Mouse (Mus musculus) inflammation-experienced regulatory T-cells, adult 6 months (primary cell): ENCODE measurements around the gene Vps8. TPM values are rescaled to one million over a fixed set of nuclear protein-coding genes. Genes with fewer than 3 reads are reported as not detected.
A peak's percentile ranks its signal among the peaks of the same experiment; 100 is the strongest.

Experiments
- ATAC-seq: one replicate; pipeline ENCODE4 v1.8.0; 2017
- polyA plus RNA-seq, 3 experiments: library from polyadenylated mRNA; unstranded; fragments of 100-300 nt; shearing (Covaris generic); gene quantifications; one replicate each; pipeline ENCODE4 v1.2.1; 2017

Gene Vps8
- polyA plus RNA-seq, 3 experiments from 2014 or later = 9.4 to 15.8 (median 12.9) TPM

DNA sequence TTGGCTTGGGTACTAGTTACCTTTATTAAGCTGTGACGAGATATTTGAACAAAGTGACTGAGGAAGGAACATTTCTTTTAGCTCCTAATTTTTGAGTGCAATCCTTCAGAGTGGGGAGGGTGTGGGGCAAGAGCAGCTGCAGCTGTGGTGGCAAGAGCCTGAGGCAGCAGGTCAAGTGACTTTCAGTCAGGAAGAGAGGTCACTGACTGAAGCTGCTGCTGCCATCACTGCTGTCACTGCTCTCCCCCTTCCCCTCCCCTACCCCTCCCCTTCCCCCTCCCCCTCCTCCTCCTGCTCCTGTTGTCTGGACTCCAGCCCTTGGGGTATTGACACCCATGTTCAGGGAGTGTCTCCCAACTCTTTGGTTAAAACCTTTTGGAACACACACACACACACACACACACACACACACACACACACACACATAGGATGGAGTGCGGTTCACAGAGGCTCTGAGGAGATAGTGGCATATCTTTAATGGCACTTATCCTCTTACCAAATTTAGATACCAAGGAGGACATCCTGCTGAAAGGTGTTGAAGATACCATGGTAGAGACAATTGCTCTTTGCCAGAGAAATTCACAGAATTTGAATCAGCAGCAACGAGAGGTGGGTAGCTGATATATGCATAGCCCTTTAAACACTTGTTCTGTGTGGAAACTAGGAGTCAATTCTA lies 139.8 kb downstream of the Vps8 start:
- ATAC-seq = no peak

DNA sequence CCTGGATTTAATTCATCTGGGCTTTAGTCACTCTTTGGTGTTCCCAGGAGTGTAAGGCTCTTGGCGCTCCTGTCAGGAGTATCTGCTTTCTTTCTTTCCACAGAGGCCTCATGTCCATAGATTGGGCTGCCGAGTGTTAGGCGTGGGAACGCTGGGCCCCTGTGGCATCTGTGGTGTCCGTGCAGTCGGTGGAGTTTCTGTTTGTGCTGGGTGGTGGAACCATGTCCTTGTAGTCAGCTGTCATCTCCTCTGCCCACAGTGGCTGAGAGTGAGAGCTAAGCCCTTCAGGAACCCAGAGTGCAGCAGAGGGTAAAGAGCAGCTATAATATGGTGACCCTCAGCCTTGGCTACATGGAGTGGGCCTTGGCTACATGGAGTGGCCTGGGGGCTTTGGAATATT lies 140.4 kb downstream of the Vps8 start:
- no peak for ATAC-seq

DNA sequence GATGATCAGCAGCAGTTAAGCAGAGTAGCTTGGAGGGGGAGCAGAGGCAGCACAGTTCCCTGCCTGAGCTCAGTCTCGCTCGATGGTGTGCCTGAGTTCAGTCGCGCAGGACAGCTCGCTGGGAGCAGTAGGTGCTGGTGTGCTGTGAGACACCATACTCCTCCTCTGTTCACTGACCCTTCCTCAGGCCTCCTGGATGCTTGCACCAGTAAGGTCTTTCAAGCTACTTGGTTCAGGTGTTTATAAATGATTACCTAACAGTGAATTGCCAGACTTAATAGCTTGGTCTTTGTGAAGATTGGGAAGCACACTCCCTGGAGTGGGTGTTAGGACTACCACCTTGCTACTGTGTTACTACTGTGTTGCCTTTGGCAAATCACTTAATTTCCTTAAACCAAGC lies 144.2 kb downstream of the Vps8 start:
- no peak for ATAC-seq

DNA sequence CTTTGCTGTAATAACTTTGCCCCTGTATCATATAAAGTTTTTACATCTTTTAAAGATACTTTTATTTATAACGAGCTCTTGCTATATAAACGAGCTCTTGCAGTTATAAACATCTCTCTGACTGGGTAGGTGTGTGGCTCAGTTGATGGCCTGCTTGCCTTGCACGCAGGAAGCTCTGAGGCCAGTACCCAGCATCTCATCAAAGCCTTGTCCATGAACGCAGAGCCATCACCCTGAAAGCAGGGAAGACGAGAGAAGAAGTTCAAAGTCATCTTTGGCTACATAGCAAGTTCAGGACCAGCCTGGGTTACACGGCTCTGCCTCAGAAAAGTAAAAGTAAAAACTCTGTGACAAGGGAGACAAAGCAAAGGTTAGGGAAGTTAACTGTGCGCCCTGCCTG lies 147.0 kb downstream of the Vps8 start:
- no peak for ATAC-seq

DNA sequence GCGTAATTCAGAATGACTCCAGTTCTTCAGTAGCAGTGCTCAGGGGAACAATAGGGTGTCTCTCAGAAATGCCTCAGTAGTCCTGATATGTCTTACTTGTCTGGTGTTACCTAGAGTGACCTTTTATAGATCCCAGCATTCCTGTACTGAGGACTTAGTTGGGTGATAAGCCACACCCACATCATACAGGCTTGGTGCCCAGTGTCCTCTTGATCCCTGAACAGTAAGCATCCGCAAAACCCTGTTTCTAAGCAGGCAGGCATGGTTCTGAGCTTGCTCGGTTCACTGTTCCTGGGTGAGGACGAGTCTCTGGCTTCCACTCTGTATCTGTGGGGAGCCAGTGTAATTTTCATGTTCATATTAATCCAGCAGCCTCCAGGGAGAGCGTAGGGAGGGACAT lies 147.9 kb downstream of the Vps8 start:
- ATAC-seq = no peak

DNA sequence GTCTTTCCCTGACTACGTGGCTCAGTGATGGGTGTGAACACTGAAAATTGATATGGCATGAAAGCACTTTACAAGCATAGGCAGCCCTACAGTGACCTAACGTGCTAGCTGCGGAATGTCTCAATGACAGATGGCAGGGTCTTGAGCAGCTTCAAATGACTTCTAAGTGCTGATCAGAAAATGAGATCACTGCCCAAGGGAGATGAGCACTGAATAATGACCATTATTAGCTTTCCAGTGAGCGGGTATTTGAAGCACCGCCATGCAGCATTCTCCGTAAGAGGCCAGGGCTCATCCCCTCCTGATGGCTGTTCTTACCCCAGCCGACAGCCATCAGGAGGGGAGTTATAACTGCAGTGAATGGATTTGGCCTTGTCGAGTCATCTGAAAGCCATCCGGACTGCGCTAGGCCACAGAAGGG lies 153.1 kb downstream of the Vps8 start:
- ATAC-seq = no peak

DNA sequence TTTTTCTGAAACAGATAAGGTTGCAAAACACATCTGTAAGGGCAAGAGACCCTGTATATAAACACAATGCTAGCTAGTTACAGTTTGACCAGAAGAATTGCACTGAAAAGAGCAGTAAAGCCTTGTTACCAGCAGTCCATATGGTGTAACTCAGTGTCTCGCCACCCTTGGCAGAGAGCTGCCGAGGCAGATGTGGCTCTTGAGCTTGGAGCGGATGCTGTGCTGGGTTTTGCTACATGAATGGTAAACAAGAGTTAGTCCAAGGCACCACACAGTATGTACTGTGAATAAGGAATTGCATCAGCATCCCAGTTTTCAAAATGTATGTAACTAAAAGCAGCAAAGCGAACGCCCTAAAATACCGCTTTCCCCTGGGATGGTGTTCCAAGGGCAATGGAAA lies 166.2 kb downstream of the Vps8 start:
- ATAC-seq = no peak

DNA sequence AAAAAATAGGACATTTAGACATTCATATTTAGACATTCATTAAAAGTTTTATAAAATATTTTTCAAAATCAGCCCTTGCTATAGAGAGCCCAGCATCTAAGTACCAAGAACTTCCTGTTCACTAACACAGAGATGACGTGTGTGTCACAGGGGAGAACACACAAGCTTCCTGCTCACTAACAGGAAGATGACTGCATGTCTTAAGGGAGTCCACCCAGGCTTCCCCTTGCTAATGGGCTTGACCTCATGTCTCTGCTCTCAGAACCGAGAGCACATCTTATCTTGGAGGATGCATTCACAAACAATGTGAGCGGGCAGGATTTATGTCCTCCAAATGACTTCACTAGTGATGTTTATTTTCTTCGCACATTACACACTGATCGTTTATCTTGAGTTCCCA lies 167.9 kb downstream of the Vps8 start:
- ATAC-seq = peak; percentile 72

DNA sequence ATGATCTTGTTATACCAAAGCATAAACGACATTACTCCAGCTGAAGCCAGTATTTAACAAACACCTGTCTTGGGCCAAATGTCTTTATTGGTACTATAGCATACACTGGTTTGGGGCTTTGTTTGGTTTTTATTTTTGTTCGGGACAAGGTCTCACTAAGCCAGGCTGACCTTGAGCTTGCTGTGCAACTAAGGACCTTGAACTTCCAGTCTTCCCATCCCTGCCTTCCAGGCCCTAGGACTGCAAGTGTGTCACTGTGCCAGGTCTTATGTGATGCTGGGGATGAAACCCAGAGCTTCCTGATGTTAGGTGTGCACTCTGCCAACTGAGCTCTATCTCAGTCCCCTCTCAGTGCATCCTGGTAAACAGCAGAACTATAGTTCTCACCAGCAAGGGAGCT lies 168.6 kb downstream of the Vps8 start:
- ATAC-seq = no peak

DNA sequence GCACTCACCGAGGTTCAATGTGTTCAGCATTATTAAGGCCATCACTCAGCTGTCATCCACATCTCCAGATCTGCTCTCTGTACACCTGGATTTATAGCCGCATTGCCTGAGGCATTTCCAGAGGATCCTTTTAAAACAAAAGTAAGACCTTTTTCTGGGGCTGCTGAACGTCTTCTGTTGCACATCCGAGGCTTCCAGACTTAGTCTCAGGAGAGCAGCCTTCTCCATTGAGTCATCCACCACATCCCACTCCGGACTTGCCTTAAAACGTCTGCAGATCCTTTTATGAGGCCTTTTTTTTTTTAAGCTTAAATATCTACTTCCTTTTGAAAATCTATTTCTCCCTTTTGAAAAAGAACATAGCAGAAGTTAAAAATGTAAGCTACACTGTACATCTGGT lies 172.6 kb downstream of the Vps8 start:
- no peak for ATAC-seq

DNA sequence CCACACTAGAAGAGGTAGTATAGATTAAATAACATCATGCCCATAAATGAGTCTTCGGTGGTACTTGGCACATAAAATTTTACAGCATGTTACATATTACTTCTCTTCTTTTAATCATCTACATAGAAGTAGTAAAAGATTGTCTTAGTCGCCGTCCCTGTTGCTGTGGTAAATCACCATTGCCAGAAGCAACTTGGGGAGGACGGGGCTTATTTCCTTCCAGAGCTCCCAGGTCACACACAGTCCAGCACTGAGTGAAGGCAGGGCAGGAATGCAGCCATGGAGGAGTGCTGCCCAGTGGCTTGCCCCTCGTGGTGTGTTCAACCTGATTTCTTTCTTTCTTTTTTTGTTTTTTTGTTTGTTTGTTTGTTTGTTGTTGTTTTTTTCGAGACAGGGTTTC lies 181.4 kb downstream of the Vps8 start:
- ATAC-seq = no peak

DNA sequence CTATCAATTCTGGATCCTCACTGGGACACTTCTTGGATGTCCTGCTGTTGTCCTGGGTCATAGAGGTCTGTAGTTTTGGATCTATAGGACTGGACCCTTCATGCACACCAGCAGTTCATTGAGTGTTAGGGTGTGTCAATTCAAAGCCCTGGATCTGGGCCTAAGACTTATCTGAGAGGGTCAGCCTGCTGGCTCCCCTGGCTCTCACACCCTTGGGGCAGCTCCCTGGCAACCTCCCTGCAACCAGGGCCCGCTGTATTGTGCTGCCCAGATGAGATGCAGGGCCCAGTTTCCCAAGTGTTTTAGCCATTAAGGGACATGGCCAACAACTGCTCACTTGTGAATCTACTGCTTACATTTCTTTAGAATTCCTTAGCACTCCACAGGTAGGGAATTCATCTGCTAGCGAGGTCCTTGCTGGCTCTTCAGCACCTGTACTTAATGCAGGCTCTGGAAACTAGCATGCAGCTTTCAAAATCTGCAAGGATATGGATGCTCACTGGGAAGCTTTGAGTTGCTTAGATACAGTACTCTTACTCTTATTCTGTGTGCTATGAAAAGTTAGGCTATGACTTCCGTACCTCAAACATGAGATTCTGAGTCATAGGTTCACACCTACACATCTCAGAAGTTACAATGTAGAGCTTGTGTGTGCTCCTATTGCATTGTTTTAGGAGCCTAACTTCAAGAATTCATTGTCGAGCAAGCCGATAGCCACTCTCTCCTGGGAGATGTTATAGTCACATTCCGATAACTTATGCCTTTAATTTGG lies 183.5 kb downstream of the Vps8 start:
- no peak for ATAC-seq

DNA sequence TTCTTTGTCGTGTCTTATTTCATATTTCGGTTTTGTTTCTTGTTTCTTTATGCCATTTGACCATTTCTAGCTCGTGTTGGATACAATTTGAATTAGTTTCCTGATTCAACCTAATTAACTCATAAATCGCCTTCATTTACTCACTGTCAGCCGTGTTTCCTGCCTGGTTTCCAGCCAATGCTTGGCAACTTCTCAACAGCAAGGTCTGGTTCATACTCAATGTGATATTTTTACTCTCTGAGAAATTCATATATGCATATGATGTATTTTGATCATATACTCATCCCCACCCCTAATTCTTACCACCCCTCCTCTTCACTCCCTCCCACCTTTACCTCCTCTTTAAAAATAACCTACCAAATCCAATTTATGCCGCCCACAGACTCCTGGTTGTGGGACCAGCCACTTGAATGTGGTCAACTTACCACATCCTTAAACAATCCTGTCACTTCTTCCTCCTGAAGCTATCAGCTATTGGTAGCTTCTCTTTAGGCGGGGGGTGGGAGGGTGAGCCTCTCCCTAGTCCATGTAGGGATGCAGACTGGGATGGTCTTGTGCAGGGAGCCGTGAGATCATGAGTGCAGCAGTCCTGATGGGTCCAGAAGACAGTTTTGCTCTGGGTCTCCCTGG lies 184.2 kb downstream of the Vps8 start:
- no peak for ATAC-seq

DNA sequence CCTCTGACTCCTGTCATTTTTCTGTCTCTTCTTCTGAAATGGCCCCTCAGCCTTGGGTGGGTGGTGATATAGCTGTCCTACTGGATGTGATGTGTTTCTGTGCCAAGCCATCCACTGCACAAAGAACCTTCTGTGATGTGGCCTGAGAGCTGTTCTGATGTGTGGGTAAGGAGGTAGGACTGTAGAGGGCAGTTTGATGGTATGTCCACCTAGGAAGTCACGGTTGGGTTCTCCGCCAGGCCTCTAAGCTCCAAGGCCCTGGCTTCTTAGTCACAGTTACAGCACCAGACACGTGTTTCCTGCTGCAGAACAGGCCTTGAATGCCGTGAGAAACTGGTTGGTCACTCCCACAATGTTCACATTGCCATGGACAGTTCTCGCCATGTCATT lies 184.7 kb downstream of the Vps8 start:
- ATAC-seq = no peak

DNA sequence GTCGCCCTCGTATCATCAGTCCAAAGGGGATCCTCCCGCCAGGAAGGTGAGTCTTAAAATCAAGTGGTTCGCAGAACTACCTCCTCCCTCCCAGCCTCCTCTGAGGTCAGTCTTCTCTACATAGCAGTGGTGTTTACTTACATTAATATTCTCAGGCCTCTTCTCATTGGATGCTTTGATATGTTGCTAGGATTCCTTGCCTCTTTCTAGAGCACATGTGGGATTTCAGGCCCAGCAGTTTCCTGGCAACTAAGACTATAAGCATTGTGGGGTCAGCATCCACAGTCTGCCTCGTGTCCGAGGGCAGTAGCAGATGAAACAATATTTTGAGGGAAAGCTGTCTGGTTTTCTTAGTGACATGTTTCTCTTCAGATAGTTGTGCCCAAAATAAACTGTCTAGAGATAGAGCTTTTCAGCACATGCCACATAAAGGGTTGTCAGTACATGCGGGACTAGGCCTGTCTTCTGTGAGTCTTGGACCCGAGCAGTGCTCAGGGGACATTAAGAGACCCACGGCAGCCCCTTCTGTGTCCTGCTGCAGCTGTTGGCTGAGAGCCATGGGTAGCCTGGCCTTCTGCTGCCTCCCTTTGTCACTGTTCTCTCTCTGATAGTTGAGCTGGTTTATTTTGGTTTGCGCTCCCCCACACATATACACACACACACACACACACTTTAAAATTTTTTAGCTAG lies 185.4 kb downstream of the Vps8 start:
- no peak for ATAC-seq

DNA sequence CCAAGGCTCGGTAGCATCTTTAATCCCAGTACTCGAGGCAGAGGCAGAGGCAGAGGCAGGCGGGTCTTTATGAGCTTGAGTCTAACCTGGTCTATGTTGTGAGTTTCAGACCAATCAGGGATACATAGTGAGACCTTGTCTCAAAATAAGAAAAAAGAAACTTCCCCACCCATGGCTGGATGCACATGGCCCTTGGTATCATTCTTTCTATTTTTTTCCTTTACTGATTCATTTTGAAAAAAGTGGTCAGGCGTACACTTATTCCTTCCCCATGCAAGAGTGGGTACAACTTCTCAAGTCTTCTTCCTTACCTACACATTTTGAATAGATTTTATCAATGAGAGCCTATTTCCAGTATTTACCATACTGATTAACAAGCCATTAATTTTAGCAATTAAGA lies 187.6 kb downstream of the Vps8 start:
- no peak for ATAC-seq

DNA sequence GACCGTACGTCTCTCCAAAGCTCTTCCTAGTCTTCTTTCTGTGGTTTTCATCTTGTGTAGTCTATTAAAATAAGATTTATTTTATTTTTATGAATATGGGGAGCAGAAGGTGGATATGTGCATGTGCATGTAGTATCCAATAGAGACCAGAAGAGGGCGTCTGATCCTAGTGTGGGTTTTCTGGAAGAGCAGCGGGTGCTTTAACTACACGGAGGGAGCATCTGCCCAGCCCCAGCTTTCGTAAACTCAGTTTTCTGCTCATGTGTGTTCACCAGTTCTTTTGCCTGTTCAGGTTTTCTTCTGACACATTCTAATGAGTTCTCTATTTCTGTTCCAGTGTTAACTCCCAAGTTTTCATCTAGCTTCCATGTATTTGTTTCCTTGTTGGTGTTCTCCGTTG lies 192.9 kb downstream of the Vps8 start:
- no peak for ATAC-seq

DNA sequence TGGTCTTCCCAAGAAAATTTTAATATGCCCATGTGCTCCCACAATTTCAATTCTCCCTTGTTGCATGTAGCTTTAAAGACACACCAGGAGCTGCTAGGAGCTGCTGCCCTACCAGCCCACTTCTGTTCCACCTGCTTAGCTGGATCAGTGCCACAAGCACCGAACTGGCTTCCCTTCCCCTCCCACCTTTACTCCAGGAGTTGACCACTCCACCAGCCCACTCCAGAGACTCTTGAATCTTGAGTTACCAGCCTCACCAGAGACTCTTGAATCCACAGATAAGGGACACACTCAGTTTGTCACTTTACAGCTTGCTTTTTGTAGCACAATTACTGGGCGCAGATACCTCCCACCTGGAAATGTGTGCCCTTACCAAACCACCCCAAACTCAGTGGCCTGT lies 197.7 kb downstream of the Vps8 start:
- no peak for ATAC-seq

DNA sequence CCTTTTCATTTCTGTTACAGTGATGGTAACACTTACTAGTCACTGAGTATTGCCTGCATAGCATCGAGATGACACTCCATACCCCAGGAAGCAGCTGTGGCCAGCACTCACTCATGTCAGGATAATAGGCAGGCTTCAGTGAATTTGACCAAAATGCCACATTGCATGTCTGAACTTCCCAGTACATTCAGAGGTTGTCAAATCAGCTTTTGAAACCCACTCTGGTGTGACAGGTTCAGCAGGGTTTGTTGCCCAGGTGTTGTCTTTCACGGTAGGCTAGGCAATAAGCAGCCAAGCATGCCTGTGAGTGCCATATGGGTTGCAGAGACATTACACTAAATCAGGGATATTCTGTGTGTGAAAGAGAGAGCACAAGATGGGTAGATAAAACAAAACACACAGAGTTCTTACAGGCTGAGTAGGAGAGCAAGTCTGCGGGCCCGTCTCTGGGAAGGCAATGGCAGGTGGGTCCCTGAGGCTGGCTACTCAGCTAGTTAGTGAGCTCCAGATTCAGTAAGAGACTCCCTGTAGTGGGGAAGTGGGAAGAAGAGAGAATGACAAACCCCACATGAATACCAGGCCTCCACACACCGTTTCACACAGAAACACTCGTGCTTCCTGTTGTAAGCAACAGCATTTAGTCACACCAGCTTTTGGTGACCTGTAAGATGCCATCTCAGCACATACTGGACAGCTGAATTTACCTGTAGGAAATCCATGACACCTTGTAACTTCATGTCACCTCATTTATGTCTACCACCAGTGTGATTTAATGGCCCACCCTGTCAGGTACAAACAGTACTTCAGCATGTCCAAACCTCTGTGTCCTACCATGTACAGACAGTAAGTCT lies 203.1 kb downstream of the Vps8 start:
- ATAC-seq = no peak

DNA sequence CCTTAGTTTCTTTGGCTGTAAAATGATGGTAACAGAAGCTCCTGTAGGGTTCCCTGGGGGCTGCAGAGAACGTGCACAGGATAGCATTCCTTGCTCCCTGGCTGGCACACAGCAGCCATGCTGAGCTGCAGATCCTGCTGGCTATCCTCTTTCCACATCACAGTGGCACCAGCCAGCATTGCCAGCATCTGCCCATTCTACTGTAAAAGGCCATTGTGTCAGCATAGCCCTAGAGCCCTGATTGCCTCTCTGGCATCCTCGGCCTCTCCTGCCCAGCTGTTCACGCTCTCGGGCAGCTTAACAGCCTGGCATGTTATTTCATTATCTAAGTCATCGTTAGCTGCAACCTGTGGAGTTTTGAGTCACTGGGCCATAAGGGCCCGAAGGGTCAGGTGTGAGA lies 204.3 kb downstream of the Vps8 start:
- no peak for ATAC-seq

DNA sequence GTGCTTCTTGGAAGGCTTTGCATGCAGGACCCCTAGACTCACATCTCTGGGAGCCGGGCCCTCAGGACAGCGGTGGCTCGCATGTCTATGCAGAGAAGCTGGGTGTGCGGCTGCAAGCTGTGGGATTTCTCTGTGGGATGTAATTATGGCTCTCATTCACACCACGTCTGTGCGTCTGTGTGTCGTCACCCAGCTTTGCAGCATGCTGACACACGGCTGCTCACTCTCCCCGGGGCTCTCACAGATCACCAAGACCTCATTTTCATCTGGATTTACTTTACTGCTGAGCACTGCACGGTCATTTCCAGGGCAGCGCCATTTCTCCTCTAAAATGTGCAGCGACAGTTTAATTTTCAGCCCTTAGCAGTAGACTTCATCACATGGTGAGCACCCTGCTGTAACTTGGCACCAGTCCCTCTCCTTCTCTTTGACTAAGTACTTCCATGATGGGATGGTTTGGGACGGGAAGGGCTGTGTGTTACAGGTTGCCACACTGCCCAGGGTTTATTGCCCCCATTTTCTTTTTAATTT lies 205.2 kb downstream of the Vps8 start:
- ATAC-seq = no peak

DNA sequence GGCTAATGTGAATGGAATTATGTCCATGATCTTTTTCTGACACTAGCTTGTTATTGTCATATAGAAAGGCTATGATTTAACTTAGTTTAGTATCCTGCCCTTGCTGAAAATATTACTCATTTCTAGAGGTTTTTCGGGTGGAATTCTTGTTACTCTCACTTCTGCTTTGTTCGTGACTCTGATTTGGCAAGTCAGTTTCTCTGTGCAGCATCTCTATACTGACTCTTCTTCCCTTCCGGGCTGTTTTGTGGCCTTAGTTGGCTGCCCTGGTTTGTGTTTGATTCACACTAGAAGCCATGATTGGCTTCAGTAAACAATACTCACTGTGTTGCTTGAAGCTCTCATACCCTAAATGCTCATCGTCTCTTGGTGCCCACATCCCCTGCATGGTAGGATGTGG lies 207.7 kb downstream of the Vps8 start:
- no peak for ATAC-seq
